Mouse (Mus musculus) testis, adult 2 months (tissue): Measurements from ENCODE around the gene Rps15a.
A peak's percentile ranks its signal among the peaks of the same experiment; 100 is the strongest.

Experiments
- CTCF ChIP-seq: fragments of 200-500 bp; IDR thresholded peaks from 2 replicates; pipeline ENCODE4 v1.5.1; 2012; ENCODE audit warnings: low read depth, mild to moderate bottlenecking, inconsistent platforms, low read length, moderate library complexity; ENCODE audit not compliant: control insufficient read depth, insufficient read depth, insufficient replicate concordance
- POLR2A ChIP-seq: fragments of 200-500 bp; IDR thresholded peaks from 2 replicates; pipeline ENCODE4 v1.6.1; 2012; ENCODE audit warnings: low read depth, mild to moderate bottlenecking, inconsistent platforms, low read length, moderate library complexity; ENCODE audit not compliant: control insufficient read depth

GRCm38 (mm10) chr7:118056300-118056699 is 59.7 kb downstream of the Rps15a start:
- no peak for TF ChIP-seq POLR2A
- TF ChIP-seq CTCF = peak; percentile 54; the same call in 1 of the 2 replicates
